Mouse (Mus musculus) kidney, adult 2 months (tissue): Measurements from ENCODE around the gene Psat1.

Experiments
- CTCF ChIP-seq: fragments of 200-500 bp; conservative IDR thresholded peaks from 2 replicates; pipeline ENCODE4 v1.5.1; 2011; ENCODE audit warnings: low read depth, mild to moderate bottlenecking, control low read depth, low read length, moderate library complexity, mixed read lengths; ENCODE audit not compliant: insufficient read depth, insufficient read length
- POLR2A ChIP-seq: fragments of 200-500 bp; IDR thresholded peaks from one replicate; pipeline ENCODE4 v1.6.1; 2011; ENCODE audit warnings: low read depth, low read length, control low read depth

- TF ChIP-seq CTCF (no peak), POLR2A (peak; percentile 3)
These were observed 22.0 kb downstream of the Psat1 start for GRCm38 (mm10) chr19:15924866-15925718.
